Mouse (Mus musculus) MEL (cell line): ENCODE data around the gene Cacna1c. TPM values are rescaled to one million over a fixed set of nuclear protein-coding genes. Genes with fewer than 3 reads are reported as not detected.

ENCODE experiments used
- DNase-seq: peaks from one replicate; pipeline ENCODE4 v3.0.0; 2011; ENCODE audit warnings: low read depth, low spot score
- H3K27ac ChIP-seq: 2 replicates; pipeline ENCODE4 v1.5.1; 2012; ENCODE audit warnings: low read depth, mild to moderate bottlenecking, control low read depth, low read length, moderate library complexity; ENCODE audit not compliant: control insufficient read depth
- H3K27me3 ChIP-seq, 2 experiments: fragments of 150-350 bp in 1 of 2; sonication (generic) in 1 of 2; 2 replicates each; pipeline ENCODE4 v1.6.1; 2012; ENCODE audit warnings: low read length in 2 of 2, mild to moderate bottlenecking in 2 of 2, improper control_type of control experiment in 1 of 2, moderate library complexity in 1 of 2; ENCODE audit not compliant: insufficient read depth in 2 of 2, control insufficient read depth in 1 of 2
- H3K36me3 ChIP-seq, 2 experiments: 2 replicates each; pipeline ENCODE4 v1.6.1; 2012 to 2014; ENCODE audit warnings: low read length in 2 of 2, improper control_type of control experiment in 1 of 2, inconsistent platforms in 1 of 2, mild to moderate bottlenecking in 1 of 2; ENCODE audit not compliant: insufficient read depth in 2 of 2, control insufficient read depth in 1 of 2
- H3K4me1 ChIP-seq, 2 experiments: fragments of 150-350 bp in 1 of 2; sonication (generic) in 1 of 2; 2 replicates each; pipeline ENCODE4 v1.6.1; 2012; ENCODE audit warnings: low read length in 2 of 2, improper control_type of control experiment in 1 of 2, mild to moderate bottlenecking in 1 of 2; ENCODE audit not compliant: insufficient read depth in 2 of 2, control insufficient read depth in 1 of 2
- H3K4me3 ChIP-seq, 2 experiments: fragments of 150-350 bp in 1 of 2; sonication (generic) in 1 of 2; 2 replicates each; pipeline ENCODE4 v1.5.1; 2012; ENCODE audit warnings: low read depth in 2 of 2, low read length in 2 of 2, mild to moderate bottlenecking in 2 of 2, moderate library complexity in 2 of 2, control low read depth in 1 of 2, improper control_type of control experiment in 1 of 2; ENCODE audit not compliant: control insufficient read depth in 1 of 2, insufficient read depth in 1 of 2
- H3K79me2 ChIP-seq: 2 replicates; pipeline ENCODE4 v1.6.1; 2012; ENCODE audit warnings: mild to moderate bottlenecking, low read length, moderate library complexity; ENCODE audit not compliant: control insufficient read depth, poor library complexity, insufficient read depth
- H3K9ac ChIP-seq: 2 replicates; pipeline ENCODE4 v1.6.1; 2012; ENCODE audit warnings: low read depth, mild to moderate bottlenecking, control low read depth, low read length, moderate library complexity; ENCODE audit not compliant: control insufficient read depth, poor library complexity, severe bottlenecking
- H3K9me3 ChIP-seq: fragments of 150-350 bp; sonication (generic); replicated peaks from 2 replicates; pipeline ENCODE4 v1.6.1; 2012; ENCODE audit warnings: mild to moderate bottlenecking, low read length, improper control_type of control experiment, moderate library complexity; ENCODE audit not compliant: insufficient read depth
- CHD1 ChIP-seq: IDR thresholded peaks from 2 replicates; pipeline ENCODE4 v1.6.1; 2012; ENCODE audit warnings: low read depth, mild to moderate bottlenecking, inconsistent platforms, low read length, improper control_type of control experiment
- CHD2 ChIP-seq: IDR thresholded peaks from 2 replicates; pipeline ENCODE4 v1.6.1; 2011; ENCODE audit warnings: low read length, improper control_type of control experiment
- EP300 ChIP-seq, 2 experiments: IDR thresholded peaks; 2 replicates each; pipeline ENCODE4 v1.6.1; 2011; ENCODE audit warnings: improper control_type of control experiment in 2 of 2, low read length in 2 of 2, low read depth in 1 of 2, mild to moderate bottlenecking in 1 of 2
- GATA1 ChIP-seq: IDR thresholded peaks from 2 replicates; pipeline ENCODE4 v1.6.1; 2011; ENCODE audit warnings: low read depth, low read length, improper control_type of control experiment
- JUND ChIP-seq: IDR thresholded peaks from 2 replicates; pipeline ENCODE4 v1.6.1; 2011; ENCODE audit warnings: low read depth, mild to moderate bottlenecking, improper control_type of control experiment, low read length
- MAFK ChIP-seq: IDR thresholded peaks from 2 replicates; pipeline ENCODE4 v1.6.1; 2011; ENCODE audit warnings: low read depth, mild to moderate bottlenecking, low read length, improper control_type of control experiment, borderline replicate concordance
- MAX ChIP-seq: IDR thresholded peaks from 2 replicates; pipeline ENCODE4 v1.6.1; 2011; ENCODE audit warnings: low read length, improper control_type of control experiment
- MEF2A ChIP-seq: IDR thresholded peaks from 2 replicates; pipeline ENCODE4 v1.6.1; 2014; ENCODE audit warnings: low read depth, mild to moderate bottlenecking, inconsistent platforms, low read length, improper control_type of control experiment; ENCODE audit not compliant: poor library complexity, insufficient replicate concordance, severe bottlenecking; ENCODE audit errors: extremely low read depth
- MYB ChIP-seq: IDR thresholded peaks from 2 replicates; pipeline ENCODE4 v1.6.1; 2011; ENCODE audit warnings: mild to moderate bottlenecking, low read depth, low read length, improper control_type of control experiment
- MYC ChIP-seq: IDR thresholded peaks from 2 replicates; pipeline ENCODE4 v1.6.1; 2011; ENCODE audit warnings: low read depth, mild to moderate bottlenecking, low read length, improper control_type of control experiment, moderate library complexity
- NELFE ChIP-seq: IDR thresholded peaks from 2 replicates; pipeline ENCODE4 v1.6.1; 2011; ENCODE audit warnings: low read depth, low read length, improper control_type of control experiment
- NRF1 ChIP-seq: IDR thresholded peaks from 2 replicates; pipeline ENCODE4 v1.6.1; 2014; ENCODE audit warnings: low read depth, mild to moderate bottlenecking, inconsistent platforms, low read length, improper control_type of control experiment, moderate library complexity; ENCODE audit not compliant: poor library complexity, insufficient read depth, severe bottlenecking
- POLR2AphosphoS2 ChIP-seq: IDR thresholded peaks from 2 replicates; pipeline ENCODE4 v1.6.1; 2011; ENCODE audit warnings: low read length, improper control_type of control experiment
- POLR2AphosphoS5 ChIP-seq: IDR thresholded peaks from 2 replicates; pipeline ENCODE4 v1.6.1; 2012; ENCODE audit warnings: low read depth, borderline replicate concordance, mild to moderate bottlenecking, inconsistent platforms, low read length, moderate library complexity, mixed read lengths
- RAD21 ChIP-seq: IDR thresholded peaks from 2 replicates; pipeline ENCODE4 v1.6.1; 2011; ENCODE audit warnings: mild to moderate bottlenecking, low read depth, low read length, improper control_type of control experiment
- RCOR1 ChIP-seq: IDR thresholded peaks from 2 replicates; pipeline ENCODE4 v1.6.1; 2012; ENCODE audit warnings: low read depth, mild to moderate bottlenecking, inconsistent platforms, low read length, improper control_type of control experiment
- SMC3 ChIP-seq: IDR thresholded peaks from 2 replicates; pipeline ENCODE4 v1.6.1; 2011; ENCODE audit warnings: low read depth, low read length, improper control_type of control experiment
- TCF12 ChIP-seq: IDR thresholded peaks from 2 replicates; pipeline ENCODE4 v1.6.1; 2014; ENCODE audit warnings: low read depth, mild to moderate bottlenecking, inconsistent platforms, low read length, improper control_type of control experiment, moderate library complexity
- UBTF ChIP-seq: IDR thresholded peaks from 2 replicates; pipeline ENCODE4 v1.6.1; 2012; ENCODE audit warnings: low read depth, mild to moderate bottlenecking, inconsistent platforms, low read length, improper control_type of control experiment, moderate library complexity, borderline replicate concordance; ENCODE audit not compliant: insufficient read depth
- USF2 ChIP-seq, 2 experiments: IDR thresholded peaks; 2 replicates each; pipeline ENCODE4 v1.6.1; 2011 to 2012; ENCODE audit warnings: improper control_type of control experiment in 2 of 2, low read length in 2 of 2, borderline replicate concordance in 1 of 2, inconsistent platforms in 1 of 2, low read depth in 1 of 2, mild to moderate bottlenecking in 1 of 2; ENCODE audit not compliant: insufficient read depth in 1 of 2
- ZMIZ1 ChIP-seq: IDR thresholded peaks from 2 replicates; pipeline ENCODE4 v1.6.1; 2012; ENCODE audit warnings: low read depth, mild to moderate bottlenecking, inconsistent platforms, low read length, improper control_type of control experiment, moderate library complexity
- ZNF384 ChIP-seq: IDR thresholded peaks from 2 replicates; pipeline ENCODE4 v1.6.1; 2012; ENCODE audit warnings: low read depth, mild to moderate bottlenecking, inconsistent platforms, low read length, improper control_type of control experiment
- polyA plus RNA-seq, 2 experiments: library from polyadenylated mRNA; stranded (reverse) in 1 of 2; unstranded in 1 of 2; fragments of >175 nt in 1 of 2; fragments of >200 nt in 1 of 2; gene quantifications; 2 replicates each; pipeline versions ENCODE4 v1.2.1 to v1.2.4; 2012; ENCODE audit warnings: low replicate concordance in 2 of 2, low read depth in 1 of 2; ENCODE audit not compliant: insufficient read length in 2 of 2, insufficient read depth in 1 of 2, missing spikeins in 1 of 2
- total RNA-seq: library from RNA; depleted of rRNA; stranded (reverse); fragments of 300-350 nt; gene quantifications from 2 replicates; pipeline ENCODE4 v1.2.3, GENCODE M21; 2012

Cacna1c gene
- total and polyA plus RNA-seq, 3 experiments: 3.4 to 4.4 TPM; not detected in 1

- Histone ChIP-seq H3K9me3 (no peaks in the 10 kb centered on the region), H3K4me1 (no peaks in the 10 kb centered on the region), H3K27ac (no peak overlapping the region), H3K9ac (no peak overlapping the region), H3K4me3 (no peak overlapping the region), H3K79me2 (no peaks in the 10 kb centered on the region), H3K36me3 (no peaks in the 10 kb centered on the region), H3K27me3 (no peaks in the 10 kb centered on the region)
- TF ChIP-seq CHD1 (no peak), MEF2A (no peak), ZNF384 (no peak), TCF12 (no peak), CHD2 (no peak), ZMIZ1 (no peak), SMC3 (no peak)
- no peak for DNase-seq
These were observed 521.4 kb downstream of the Cacna1c start for GRCm38 (mm10) chr6:118674781-118675180.

GRCm38 (mm10) chr6:118673974-118674695 is 522.1 kb downstream of the Cacna1c start:
- Histone ChIP-seq H3K9ac (no peak overlapping the region), H3K79me2 (no peaks in the 10 kb centered on the region), H3K27ac (no peak overlapping the region), H3K27me3 (no peaks in the 10 kb centered on the region), H3K36me3 (no peaks in the 10 kb centered on the region), H3K4me1 (no peaks in the 10 kb centered on the region), H3K4me3 (no peak overlapping the region), H3K9me3 (no peaks in the 10 kb centered on the region)
- no peak for DNase-seq
- TF ChIP-seq POLR2AphosphoS5 (no peak), USF2 (IDR thresholded peaks at IDR 0.05; ENCODE audit: borderline replicate concordance in 1 of 2, insufficient read depth in 1 of 2, low read depth in 1 of 2, low read length in 2 of 2) (no peak), NELFE (no peak), EP300 (IDR thresholded peaks at IDR 0.05; ENCODE audit: low read depth in 1 of 2, low read length in 2 of 2) (no peak), CHD1 (no peak), ZNF384 (no peak), RAD21 (no peak), TCF12 (no peak), RCOR1 (no peak), MAFK (no peak), POLR2AphosphoS2 (no peak), MYB (no peak), UBTF (no peak), GATA1 (no peak), MYC (no peak), CHD2 (no peak), JUND (no peak), NRF1 (no peak), MAX (no peak)
